Mouse (Mus musculus): ENCODE results near the gene Psmc1. TPM values are rescaled to one million over a fixed set of nuclear protein-coding genes. Genes with fewer than 3 reads are reported as not detected.
A peak's percentile ranks its signal among the peaks of the same experiment; 100 is the strongest.

Psmc1 gene
- polyA plus RNA-seq, 2 experiments from 2014 or later: 190 to 201 TPM

DNA sequence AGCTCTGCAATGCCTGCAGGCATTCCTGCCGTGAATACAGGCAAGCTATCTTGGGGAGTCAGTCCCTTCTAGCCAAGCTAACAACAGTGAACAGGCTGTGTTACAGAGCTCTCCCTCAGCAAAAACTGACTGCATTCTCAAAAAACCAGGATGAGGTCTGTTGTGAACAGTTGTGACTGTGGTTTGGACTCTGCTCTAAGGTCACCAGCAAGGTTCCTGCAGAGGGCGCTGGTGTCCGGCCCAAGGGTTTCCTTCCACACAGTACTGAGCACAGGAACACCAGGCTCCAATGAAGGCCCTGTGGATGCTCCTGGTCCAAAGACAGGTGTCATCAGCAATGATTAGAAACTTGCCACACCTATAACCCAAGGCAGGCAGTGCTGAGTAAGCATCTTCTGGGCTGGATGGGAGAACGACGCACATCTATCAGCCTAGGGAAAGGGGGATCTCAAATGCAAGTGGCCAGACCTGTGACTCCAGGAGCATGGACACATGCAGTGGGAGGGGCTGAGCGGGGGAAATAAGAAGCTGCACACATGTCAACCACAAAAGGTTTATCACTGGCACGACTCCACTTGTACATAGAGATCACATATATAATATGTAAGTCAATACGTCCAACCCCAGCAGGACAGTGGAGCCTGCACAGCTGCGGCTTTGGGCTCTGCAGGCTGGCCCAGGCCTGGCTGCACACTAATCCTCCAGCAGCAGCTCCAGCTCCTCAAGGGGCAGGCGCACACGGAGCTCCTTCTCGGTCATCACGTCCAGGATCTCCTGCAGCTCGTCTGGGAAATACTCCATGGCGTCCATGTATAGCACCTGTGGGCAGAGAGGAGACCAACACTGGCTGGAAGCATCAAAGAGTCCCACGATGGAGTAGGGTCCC lies 15.2 kb downstream of the Psmc1 start:
- no peak for ATAC-seq

DNA sequence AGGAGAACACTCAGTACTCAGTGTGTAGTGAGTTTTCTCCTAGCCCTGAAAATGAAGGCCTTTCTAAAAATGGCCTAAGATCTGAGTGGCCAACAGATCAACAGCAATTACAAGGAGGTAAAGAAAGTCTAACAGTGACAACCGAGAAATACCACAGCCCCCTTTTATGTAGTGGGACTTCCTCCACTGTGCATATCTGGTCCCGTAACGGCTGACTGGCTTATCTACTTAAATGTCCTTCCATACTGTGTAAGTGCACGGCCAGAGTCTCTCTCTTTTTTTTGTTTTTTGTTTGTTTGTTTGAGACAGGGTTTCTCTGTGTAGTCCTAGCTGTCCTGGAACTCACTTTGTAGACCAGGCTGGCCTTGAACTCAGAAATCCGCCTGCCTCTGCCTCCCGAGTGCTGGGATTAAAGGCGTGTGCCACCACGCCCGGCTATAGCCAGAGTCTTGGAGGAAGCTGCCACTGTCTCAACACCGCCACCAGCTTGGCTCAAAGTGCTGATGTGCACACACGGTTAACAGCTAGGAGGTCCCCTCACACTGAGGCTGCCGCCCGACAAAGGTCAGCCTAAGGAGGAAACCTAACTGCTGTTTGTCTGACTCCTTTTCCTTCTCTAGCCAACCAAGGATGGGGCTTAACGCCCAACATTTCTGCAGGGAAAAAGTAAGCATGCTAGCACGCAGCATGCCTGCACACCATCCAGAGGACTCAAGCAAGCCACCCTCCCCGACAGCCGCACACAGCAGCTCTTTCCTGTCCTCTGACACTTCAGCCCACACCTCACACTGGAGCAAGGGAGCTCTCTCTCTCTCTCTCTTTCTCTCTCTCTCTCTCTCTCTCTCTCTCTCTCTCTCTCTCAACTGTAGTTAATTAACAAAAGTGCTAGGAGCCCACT lies 17.3 kb downstream of the Psmc1 start:
- no peak for ATAC-seq

DNA sequence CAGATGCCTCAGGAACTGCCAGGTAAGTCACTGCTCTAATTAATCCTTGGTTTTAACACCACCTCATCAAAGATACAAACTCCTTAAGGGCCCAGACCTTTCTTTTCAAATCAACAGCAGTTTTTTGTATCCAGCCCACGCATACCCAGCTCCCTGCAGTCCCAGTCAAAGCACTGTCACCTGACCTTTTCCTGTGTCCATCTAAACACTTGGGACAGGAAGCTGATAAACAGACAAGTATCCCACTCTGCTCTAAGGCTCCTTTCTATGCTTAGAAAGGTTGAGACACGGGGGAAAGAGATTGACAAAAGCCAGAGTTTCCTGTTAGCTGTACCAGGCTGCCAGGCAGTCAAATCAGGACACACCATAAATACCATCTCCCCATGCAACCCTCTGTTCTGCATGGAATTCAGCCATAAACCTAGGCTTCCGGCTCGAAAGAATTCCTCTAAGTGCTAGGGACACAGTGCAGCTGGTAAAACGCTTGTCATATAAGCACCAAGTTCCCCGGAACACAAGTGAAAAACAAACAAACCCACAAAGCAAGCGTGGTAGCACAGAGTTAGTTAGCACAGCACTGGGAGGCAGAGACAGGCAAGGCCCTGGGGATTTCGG lies 18.0 kb downstream of the Psmc1 start:
- no peak for ATAC-seq

DNA sequence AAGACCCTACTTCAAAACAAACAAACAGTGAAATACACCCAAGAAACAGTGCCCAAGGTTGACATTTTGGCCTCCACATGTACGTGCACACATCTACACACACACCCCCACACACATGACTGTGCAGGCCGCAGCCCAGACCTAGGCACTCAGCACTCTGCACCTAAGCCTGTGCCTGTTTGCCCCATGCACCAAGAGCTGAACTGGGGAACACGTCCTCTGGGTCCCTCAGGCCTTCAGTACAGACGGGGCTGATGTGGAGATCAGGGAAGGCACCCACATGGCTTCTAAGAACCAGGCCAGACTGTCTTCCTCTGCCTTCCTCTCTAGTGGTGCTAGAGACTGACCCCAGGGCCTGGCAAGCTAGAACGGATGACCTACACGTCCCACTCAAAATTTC lies 18.6 kb downstream of the Psmc1 start:
- no peak for ATAC-seq

DNA sequence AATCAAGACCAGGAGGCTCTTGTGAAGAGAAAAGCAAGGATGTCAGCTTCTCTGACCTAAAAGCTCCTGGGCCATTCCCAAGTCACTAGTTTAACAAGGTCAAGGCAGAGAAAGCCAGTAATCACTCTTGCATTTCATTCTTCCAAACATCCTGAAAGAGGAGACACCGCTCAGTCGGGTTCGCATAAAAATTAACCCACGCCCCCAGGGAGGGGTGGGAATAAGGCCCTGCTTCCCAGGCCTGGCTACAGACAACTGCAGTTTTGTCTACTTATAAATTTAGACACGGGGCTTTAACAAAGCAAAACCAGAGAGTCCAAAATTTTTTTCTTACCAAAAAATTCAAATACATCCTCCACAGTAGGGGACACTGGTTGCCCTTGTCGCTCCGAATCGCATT lies 19.0 kb downstream of the Psmc1 start:
- ATAC-seq: no peak

DNA sequence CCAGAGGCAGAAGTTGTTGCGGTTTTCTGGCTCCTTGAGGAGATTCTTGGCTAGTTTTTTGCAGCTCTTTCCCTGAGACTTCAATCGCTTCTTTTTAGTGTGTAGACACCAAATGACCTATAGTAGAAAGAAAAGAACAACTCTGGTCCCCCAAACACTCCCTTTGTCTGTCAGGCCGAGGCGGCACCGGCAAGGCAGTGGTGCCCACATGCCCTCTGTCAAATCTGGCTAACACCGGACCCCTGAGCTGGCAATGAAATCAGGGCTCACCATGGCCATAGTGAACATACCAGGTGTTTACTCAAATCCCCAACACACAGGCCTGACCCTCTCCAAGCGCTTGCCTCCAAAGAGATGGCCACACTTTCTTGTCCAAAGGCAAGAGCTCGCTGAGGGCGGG lies 21.2 kb downstream of the Psmc1 start:
- no peak for ATAC-seq

DNA sequence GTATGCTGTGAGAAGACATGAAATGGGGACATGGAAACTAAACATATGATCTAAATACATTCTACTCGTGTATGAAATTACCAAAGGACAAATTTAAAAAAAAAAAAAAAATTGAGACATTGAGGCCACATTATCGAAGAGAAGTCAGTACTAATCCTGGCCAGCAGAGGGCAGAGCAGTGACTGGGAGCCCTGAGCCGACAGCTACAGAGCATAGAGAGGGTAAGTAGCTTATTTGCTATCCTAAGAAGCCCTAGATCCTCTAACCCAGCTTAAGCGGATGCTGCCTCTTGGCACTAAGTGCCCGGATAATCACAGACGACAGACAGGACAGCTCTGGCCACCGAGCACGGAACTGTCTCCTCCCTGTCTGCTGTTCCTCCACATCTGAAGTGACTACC lies 21.7 kb downstream of the Psmc1 start:
- peak; percentile 82 for ATAC-seq

DNA sequence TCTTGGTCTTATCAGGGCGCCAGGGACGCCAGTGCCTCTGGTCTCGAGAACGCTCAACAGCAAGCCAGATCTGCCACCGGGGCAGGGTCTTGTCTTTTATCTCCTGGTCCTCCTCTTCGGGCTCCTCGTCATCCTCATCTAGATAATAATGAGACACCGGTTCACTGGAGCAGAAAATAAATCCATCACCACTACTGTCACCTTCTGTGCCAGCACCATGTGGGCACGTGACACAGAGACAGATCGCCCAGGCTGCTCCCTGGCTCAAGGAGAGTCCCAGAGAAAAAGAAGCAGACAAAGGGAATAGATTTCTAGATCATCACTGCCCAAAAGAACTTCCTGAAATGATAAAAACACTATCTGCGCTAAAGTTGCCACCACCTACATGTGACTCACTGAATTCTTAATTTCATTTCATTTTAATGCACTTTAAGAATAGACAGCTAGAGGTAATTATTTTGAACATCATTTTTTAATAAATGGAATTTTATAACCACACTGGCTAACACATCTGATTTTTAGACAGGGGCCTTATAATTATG lies 24.5 kb downstream of the Psmc1 start:
- no peak for ATAC-seq

DNA sequence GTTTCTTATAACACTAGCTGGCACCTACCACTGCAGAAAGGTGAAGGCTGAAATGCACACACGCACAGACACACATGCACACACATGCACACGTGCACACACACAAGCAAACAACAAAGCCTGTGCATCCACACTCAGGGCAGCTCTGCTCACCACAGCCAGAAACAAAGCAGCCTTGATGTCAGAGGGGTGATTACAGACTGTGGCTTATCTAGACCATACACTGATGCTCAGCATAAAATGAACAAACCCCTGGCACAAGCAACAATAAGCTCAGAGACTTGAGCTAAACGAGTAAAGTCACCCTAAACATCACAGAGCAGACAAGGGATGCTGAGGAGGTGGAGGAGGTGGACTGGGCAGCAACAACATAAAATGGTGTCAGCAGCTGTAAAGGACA lies 25.2 kb downstream of the Psmc1 start:
- no peak for ATAC-seq

DNA sequence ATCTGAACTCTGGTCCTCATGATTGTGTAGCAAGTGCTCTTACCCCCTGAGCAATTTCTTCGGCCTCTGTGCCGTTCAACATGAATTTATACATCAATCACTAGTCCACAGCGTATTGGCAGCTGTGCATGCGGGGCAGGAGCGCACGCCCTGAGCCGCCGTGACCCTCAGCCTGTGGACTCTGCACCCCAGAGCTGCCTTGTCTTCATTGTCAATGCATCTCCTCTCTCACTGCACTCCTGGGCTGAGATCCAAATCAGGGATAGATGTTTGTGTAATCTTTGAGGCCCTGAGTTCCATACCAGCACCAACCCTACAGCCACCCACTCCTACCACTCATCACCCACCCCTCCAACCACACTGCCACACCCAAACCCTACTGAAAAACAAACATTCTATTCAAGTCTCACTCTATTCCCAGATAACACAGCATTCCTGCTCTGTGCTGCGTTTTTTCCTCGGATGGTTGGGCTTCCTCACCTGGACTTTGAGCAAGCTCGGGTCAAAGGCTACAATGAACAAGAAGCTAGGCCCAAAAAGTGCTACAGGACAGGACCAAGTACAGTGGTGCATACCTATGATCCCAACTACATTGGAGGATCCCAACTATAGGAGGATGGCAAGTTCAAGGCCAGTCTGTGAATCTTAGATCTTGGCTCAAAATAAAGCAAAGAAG lies 33.0 kb downstream of the Psmc1 start:
- no peak for ATAC-seq

DNA sequence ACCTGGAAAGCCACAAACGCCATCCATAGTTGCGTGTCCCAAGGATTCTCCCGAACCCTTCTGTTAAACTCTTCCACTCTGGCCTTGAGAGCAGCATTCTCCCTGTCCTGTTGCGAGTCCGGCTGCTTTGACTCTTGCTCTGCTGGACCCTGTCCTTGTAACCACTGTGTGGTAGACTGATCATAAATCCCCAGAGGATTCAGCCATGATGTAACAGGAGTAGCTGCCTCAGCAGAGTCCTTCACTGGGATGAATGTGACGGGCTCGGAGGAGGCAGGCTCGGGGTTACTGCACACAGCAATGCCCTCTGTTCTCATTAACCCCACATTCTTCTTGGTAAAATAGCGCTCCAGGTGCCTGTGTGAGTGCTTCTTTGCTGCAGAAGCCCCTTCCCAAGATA lies 33.8 kb downstream of the Psmc1 start:
- no peak for ATAC-seq

DNA sequence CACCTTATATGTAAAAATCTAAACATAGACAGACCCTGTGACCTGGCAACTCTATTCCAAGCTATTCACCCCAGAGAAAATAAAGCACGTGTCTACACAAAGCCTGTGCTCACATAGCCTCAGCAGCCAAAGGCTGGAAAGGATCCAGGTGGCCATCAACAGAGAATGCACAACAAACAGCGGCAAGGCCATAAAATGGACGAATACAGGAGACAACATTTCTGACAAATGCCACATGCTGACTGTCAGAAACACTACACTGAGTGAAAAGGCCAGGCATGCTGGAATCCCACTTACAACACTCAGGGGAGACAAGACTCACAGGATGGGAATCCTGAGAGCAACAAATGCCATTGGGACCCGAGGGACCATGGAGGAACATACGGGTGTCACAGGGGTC lies 34.3 kb downstream of the Psmc1 start:
- no peak for ATAC-seq

DNA sequence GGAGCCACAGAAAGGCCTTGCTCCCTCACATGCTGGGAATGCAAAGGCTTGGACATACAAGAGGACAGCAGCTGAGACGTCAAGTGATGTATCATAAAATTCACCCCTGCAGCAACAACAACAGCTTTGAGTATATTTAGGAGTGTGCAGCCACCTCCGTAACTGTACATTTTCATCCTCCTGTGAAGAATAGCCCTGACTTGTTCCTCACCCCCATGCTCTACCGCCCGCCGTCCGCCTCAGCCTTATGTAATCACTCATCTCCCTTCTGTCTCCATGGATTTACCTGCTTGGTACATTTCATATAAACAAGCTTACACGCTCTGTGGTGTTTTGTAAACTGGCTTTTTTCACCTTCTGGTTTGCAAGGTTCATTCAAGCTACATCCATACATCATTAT lies 42.5 kb downstream of the Psmc1 start:
- ATAC-seq: no peak

DNA sequence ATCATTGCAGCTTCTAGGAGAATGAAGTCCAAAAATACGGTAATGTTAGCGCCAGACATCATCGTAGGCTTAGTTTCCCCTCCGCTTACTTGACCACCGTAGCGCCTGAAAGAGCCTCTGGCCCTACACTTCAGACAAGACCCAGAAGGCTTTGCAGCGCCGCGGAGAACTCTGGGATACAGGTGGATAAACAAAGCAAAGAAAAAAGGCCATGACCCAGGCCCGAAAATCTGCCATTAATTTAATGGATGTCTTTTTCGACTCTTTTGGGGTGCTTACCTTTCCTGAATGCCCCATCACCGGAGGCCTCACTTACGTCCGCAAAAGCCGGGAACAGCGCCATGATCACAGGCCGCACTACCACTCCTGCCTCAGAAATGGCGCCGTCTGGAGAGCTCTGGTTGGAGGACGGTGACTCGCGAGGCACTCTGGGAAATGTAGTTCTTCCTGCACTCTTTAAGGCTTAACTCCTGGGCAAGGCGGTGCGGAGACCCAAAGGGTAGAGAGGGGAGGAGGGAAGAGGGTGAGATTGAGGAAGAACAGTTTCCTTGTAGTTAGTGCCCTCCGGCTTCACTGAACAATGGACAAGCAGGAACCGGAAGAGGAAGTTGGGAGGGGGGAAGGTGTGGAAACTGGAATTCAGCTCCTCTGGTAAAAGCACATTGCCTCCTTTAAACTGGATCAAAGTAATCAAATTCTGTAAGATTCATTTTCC lies 49.5 kb downstream of the Psmc1 start, which contains the start of gene Nrde2:
Nrde2 (minus strand) TSS at position 393 of the 715 bp plus-strand sequence.
- ATAC-seq: peak; percentile 100

DNA sequence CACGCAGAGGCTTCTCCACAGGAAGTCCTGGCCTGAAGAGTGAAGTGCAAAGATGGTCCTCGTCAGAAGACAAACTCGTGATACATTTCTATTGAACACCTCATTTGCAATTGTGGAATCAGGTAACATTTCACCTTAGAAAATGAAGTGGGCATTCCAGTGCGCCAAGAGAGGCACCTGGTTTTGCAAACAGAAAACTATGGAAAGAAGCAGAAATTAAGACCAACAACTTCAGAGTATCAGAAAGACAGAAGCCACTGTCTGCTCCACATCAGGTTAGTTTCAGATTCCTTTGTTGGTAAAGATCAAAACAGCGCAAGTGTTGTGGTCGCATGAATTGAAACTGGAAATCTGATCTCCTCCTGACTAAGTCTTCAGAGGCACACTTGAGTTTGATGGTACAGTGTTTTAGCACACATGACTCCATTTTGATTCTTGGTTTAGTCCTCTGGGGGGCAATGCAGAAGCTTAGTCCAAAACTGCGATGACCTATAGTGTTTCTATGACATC lies 55.1 kb downstream of the Psmc1 start:
- peak; percentile 30 for ATAC-seq

DNA sequence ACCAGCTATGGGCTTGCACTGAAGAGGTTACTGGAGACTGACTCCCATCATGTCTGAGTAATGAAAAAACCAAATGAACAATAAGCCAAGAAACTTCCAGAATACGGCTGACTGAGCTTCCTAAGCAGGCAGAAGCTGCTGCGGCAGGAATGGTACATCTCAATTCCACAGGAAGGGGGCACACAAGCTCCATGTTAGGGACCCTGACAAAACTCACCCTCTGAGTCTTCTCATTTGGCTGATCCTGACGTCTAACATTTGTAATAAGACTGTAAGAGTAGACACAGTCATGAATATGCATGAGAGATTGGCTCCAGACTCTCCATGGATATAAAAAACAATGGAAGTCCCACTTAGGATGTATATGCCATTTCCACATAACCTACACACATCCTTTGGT lies 56.2 kb downstream of the Psmc1 start:
- no peak for ATAC-seq

DNA sequence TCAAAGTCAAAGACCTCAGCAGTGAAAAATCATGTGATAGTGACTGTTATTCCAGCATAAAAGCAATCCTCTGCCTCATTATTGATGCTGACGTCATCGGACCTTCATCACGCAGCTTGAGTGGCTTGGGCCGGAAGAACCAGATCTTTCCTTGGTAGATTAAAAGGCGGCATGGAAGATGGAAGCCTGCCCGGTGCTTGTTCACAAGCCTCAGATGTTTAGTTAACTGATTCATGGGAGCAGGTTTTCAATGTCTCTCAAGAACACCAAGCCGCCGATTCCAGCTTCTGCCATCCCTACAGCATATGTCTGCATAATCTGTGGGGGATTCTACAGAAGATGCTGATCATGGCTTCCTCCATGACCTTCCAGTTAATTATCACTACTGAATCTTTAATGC lies 57.0 kb downstream of the Psmc1 start:
- ATAC-seq: no peak

DNA sequence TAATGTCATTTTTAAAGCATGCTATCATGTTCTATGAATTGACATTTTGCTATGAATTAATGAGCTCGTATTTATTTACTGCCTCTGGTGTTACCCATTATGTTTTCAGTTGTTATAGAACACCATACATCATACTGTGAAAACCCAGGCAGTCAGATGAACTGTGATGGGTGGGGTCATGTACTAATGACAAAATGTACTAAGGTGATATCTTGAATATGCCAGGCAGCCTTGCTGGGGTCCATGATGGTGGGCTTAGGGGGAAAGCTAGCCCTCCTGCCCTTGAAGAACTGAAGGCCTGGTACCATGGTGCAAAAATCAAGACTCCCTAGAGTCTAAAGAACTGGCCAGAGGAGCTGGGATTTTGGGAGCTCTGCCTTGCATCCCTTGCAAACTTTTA lies 57.5 kb downstream of the Psmc1 start:
- peak; percentile 13 for ATAC-seq

DNA sequence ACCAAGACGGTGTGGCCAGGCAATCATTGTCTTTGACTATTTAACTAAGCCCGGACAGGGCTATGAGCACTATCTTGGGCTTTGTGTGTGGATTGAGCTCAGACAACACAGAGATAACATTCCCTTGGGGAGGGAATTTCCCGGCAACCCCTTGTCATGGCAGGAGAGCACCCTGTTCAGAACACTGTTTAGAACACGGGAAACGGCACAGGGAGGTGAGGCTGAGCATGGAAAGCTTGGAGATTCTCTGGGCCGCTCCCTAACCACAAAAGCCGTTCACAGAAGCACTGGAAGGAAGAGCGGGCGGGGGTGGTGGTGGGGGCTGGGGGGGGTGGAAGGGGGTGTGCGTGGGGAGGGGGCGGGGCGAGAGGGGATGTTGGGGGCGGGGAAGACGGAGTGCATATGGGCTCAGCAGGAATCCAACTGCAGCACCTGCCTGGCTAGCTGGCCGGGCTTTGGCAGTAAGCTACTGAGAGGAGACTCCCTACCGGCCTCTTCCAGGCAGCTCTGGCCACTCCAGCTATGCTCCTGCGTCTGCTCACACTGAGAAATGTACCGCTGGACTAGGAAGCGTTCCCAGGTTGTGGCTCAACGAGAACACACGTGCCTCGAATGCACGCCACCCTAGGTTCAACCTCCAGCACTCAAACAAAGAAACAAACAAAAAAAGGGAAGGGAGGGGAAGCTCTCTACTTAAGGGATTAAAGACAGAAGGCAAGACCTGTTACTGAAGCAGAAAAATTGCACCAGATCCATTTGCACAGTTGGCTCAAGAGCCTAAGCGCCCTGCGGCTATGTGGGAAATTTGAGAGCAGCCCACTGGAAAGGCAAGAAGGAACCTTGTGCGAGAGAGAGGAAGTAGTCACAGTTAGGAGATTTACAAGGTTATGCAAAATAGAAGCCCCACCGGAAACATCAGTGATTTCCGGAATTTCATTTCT lies 58.2 kb downstream of the Psmc1 start:
- ATAC-seq: peak; percentile 86

DNA sequence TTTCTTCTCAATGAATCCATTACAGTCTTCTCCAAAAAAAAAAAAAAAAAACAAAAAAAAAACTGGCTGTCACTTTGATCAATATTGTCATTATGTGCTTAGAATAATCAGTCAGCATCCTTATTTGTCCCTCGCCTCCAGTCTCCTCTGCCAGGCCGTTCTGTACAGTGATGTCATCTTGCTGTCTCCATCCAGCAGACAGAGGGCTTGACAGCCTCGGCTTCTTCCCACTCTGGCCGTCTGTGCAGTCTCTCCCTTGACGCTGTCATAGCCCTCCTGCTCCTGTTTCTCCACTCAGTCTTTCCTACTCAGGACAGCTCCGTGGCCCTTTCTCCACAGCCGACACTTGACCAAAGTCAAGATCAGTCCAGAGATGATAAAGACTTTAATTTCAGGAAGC lies 62.5 kb downstream of the Psmc1 start:
- no peak for ATAC-seq
